Mouse (Mus musculus) layer of hippocampus, adult 8-10 months (tissue): Measurements from ENCODE around the gene 1700025C18Rik. TPM values are rescaled to one million over a fixed set of nuclear protein-coding genes. Genes with fewer than 3 reads are reported as not detected.

Source experiments
- DNase-seq, 2 experiments: peaks; one replicate each; pipeline ENCODE4 v3.0.0; 2022; ENCODE audit warnings: low spot score in 2 of 2
- total RNA-seq, 4 experiments: library from RNA; stranded (reverse); gene quantifications; 2 replicates each; pipeline ENCODE4 v1.2.4; 2022

Gene 1700025C18Rik
- total RNA-seq, 4 experiments from 2014 or later: not detected

GRCm38 (mm10) chr2:165037415-165037814 lies 53.1 kb downstream of the 1700025C18Rik start:
- DNase-seq: no peak

GRCm38 (mm10) chr2:165035058-165035431 lies 55.5 kb downstream of the 1700025C18Rik start:
- DNase-seq: no peak

GRCm38 (mm10) chr2:165034131-165035057 lies 56.2 kb downstream of the 1700025C18Rik start, which contains the start of gene Ncoa5:
Gene Ncoa5, minus strand, starts transcription at chr2:165034867.
- DNase-seq: peak; percentile 96 to 98

- DNase-seq: no peak
Observed at GRCm38 (mm10) chr2:165033306-165033705, 57.2 kb downstream of the 1700025C18Rik start.

GRCm38 (mm10) chr2:165032533-165032932 lies 58.0 kb downstream of the 1700025C18Rik start:
- DNase-seq: no peak

Other genes with a start within 250 kb of the 1700025C18Rik start
- gene Pltp, start 233.0 kb downstream of the 1700025C18Rik start, total RNA-seq: 100 to 1,000 TPM in 2 of 4 experiments, 10 to 100 TPM in 2; 81.0 to 114 (median 96.0) TPM
- gene Pcif1, start 211.4 kb downstream of the 1700025C18Rik start, total RNA-seq: 10 to 100 TPM; 40.5 to 62.8 (median 49.0) TPM
- gene Zfp335, start 179.0 kb downstream of the 1700025C18Rik start, total RNA-seq: 10 to 100 TPM; 24.8 to 33.0 (median 29.0) TPM
- 1 to 10 TPM; 1.5 to 2.2 (median 2.0) TPM for gene Mmp9, start 150.0 kb downstream of the 1700025C18Rik start, total RNA-seq
- gene Slc12a5, start 129.9 kb downstream of the 1700025C18Rik start, total RNA-seq: 100 to 1,000 TPM; 370 to 437 (median 422) TPM
- 10 to 100 TPM; 46.2 to 63.5 (median 55.9) TPM for gene Ncoa5, start 55.9 kb downstream of the 1700025C18Rik start, total RNA-seq
- 1 to 10 TPM in 1 of 4 experiments, under 1 TPM in 3; 0.22 to 1.0 (median 0.58) TPM for gene Cd40, start 35.1 kb downstream of the 1700025C18Rik start, total RNA-seq
- gene Cdh22, start 144.1 kb upstream of the 1700025C18Rik start, total RNA-seq: 10 to 100 TPM; 17.8 to 19.7 (median 18.2) TPM
- gene Slc35c2, start 197.1 kb upstream of the 1700025C18Rik start, total RNA-seq: 10 to 100 TPM; 79.3 to 98.3 (median 92.3) TPM
- gene Elmo2, start 235.7 kb upstream of the 1700025C18Rik start, total RNA-seq: 100 to 1,000 TPM; 154 to 173 (median 161) TPM